Mouse (Mus musculus) CH12.LX (cell line): ENCODE measurements around the gene Harbi1.

Experiments used
- CTCF ChIP-seq, 2 experiments: IDR thresholded peaks in 1 of 2; conservative IDR thresholded peaks in 1 of 2; 2 replicates each; pipeline ENCODE4 v1.5.1; 2011 to 2012; ENCODE audit warnings: low read depth in 2 of 2, low read length in 2 of 2, improper control_type of control experiment in 1 of 2, inconsistent platforms in 1 of 2, mild to moderate bottlenecking in 1 of 2, moderate library complexity in 1 of 2
- E2F4 ChIP-seq: IDR thresholded peaks from 2 replicates; pipeline ENCODE4 v1.6.1; 2011; ENCODE audit warnings: low read depth, low read length, improper control_type of control experiment; ENCODE audit not compliant: insufficient replicate concordance
- EP300 ChIP-seq: IDR thresholded peaks from 2 replicates; pipeline ENCODE4 v1.6.1; 2011; ENCODE audit warnings: low read length, improper control_type of control experiment
- HCFC1 ChIP-seq: IDR thresholded peaks from 2 replicates; pipeline ENCODE4 v1.6.1; 2012; ENCODE audit warnings: low read depth, mild to moderate bottlenecking, inconsistent platforms, low read length, improper control_type of control experiment
- IRF4 ChIP-seq: IDR thresholded peaks from 2 replicates; pipeline ENCODE4 v1.6.1; 2014; ENCODE audit warnings: low read depth, mild to moderate bottlenecking, inconsistent platforms, low read length, improper control_type of control experiment
- JUN ChIP-seq: IDR thresholded peaks from 2 replicates; pipeline ENCODE4 v1.6.1; 2011; ENCODE audit warnings: low read depth, mild to moderate bottlenecking, low read length, improper control_type of control experiment, moderate library complexity; ENCODE audit not compliant: insufficient read depth
- MAX ChIP-seq: IDR thresholded peaks from 2 replicates; pipeline ENCODE4 v1.6.1; 2011; ENCODE audit warnings: low read length, improper control_type of control experiment
- MEF2A ChIP-seq: IDR thresholded peaks from 2 replicates; pipeline ENCODE4 v1.6.1; 2014; ENCODE audit warnings: low read depth, mild to moderate bottlenecking, inconsistent platforms, low read length, improper control_type of control experiment, borderline replicate concordance
- POLR2A ChIP-seq: IDR thresholded peaks from 2 replicates; pipeline ENCODE4 v1.6.1; 2011; ENCODE audit warnings: low read depth, mild to moderate bottlenecking, improper control_type of control experiment, low read length
- POLR2AphosphoS2 ChIP-seq: IDR thresholded peaks from 2 replicates; pipeline ENCODE4 v1.6.1; 2011; ENCODE audit warnings: low read depth, low read length, improper control_type of control experiment
- USF1 ChIP-seq: IDR thresholded peaks from 2 replicates; pipeline ENCODE4 v1.6.1; 2014; ENCODE audit warnings: low read depth, mild to moderate bottlenecking, inconsistent platforms, low read length, improper control_type of control experiment
- USF2 ChIP-seq: conservative IDR thresholded peaks from 2 replicates; pipeline ENCODE4 v1.6.1; 2011; ENCODE audit warnings: low read depth, low read length, improper control_type of control experiment
- ZKSCAN1 ChIP-seq: IDR thresholded peaks from 2 replicates; pipeline ENCODE4 v1.6.1; 2012; ENCODE audit warnings: low read depth, inconsistent platforms, low read length, improper control_type of control experiment, borderline replicate concordance
- ZNF384 ChIP-seq: IDR thresholded peaks from 2 replicates; pipeline ENCODE4 v1.6.1; 2012; ENCODE audit warnings: low read depth, low read length, improper control_type of control experiment, inconsistent platforms

DNA sequence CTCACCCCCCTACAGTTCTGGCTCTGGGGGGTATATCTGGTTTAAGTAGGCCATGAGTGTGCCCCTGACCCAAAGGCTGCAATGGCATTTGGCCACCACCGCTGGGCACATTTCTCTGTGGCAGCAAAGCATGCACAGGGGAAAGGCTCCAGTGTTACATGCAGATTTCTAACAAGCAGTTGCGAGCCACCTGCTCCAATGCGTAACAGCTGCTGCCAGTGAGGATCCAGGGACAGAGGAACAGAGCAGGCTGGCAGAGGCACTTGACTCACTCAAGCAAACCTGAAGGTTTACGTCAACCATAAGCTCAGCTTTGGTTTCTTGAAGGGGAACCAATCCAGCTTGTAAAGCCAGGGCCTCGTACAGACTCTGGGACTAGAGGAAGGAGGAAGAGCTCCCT lies 35.8 kb upstream of the Harbi1 start:
- TF ChIP-seq POLR2AphosphoS2: no peak
- no peak for TF ChIP-seq CTCF (conservative IDR thresholded peaks at IDR 0.05 in 1 of 2, IDR thresholded peaks at IDR 0.05 in 1 of 2; ENCODE audit: low read depth in 2 of 2, low read length in 2 of 2)
- no peak for TF ChIP-seq POLR2A
- TF ChIP-seq EP300: no peak
- no peak for TF ChIP-seq ZKSCAN1
- TF ChIP-seq MEF2A: no peak
- TF ChIP-seq ZNF384: no peak
- no peak for TF ChIP-seq USF2
- TF ChIP-seq MAX: no peak
- no peak for TF ChIP-seq USF1
- TF ChIP-seq IRF4: no peak
- no peak for TF ChIP-seq E2F4
- TF ChIP-seq HCFC1: no peak
- no peak for TF ChIP-seq JUN
